Mouse (Mus musculus): ENCODE data around the gene Ddo.

Ddo gene

GRCm38 (mm10) chr10:40720883-40721282 is 91.1 kb downstream of the Ddo start:
- no peak for DNase-seq

GRCm38 (mm10) chr10:40724342-40724741 is 94.5 kb downstream of the Ddo start:
- peak; percentile 39 for DNase-seq

- peak; percentile 34 for DNase-seq
Measured at GRCm38 (mm10) chr10:40725066-40725465, 95.3 kb downstream of the Ddo start.

GRCm38 (mm10) chr10:40725471-40725870 is 95.7 kb downstream of the Ddo start:
- no peak for DNase-seq

- DNase-seq = no peak
Measured at GRCm38 (mm10) chr10:40726288-40726902, 96.6 kb downstream of the Ddo start.

- no peak for DNase-seq
Measured at GRCm38 (mm10) chr10:40726989-40727388, 97.2 kb downstream of the Ddo start.

GRCm38 (mm10) chr10:40730200-40730599 is 100.4 kb downstream of the Ddo start:
- no peak for DNase-seq

Data from retina, postnatal 1 day (tissue).